ENCODE assay signal across 19 mouse cellular contexts in genomic region chr3:18453220-18453985, GRCm38 (mm10).
DNase-seq lines count a peak whose midpoint lies in the region; ATAC-seq and TF ChIP-seq lines count a peak whose summit lies in the region.
"Had no signal": no experiment of that assay in that cellular context is flagged by ENCODE, and none has a peak within 500 bp of the region (broad histone marks: within the 10 kb centered on the region; RNA-seq: fewer than 3 reads in every experiment).

No protein-coding gene starts in this region.

- DNase-seq in retina, postnatal 1 day: peak; percentile 12
- DNase-seq in retina, embryonic 14.5 days (ENCODE audit: low spot score): no peak
- peak; percentile 25 for DNase-seq in midbrain, embryonic 14.5 days
- no peak for DNase-seq in cerebellum, postnatal 4 days (ENCODE audit: low spot score in 2 of 2)
- DNase-seq: adrenal gland, postnatal 36 days; cerebellum, adult 9-11 months; gastrocnemius, postnatal 14 days; kidney, adult 8-10 months; kidney, postnatal 25 days; liver; liver, postnatal 0 days; lung, postnatal 36 days; right cerebral cortex, adult 18-20 months; thymus, postnatal 36 days had no signal

- H3K9me3 ChIP-seq in hindbrain, embryonic 12.5 days (replicated peaks): no peaks in the 10 kb centered on the region
- no peaks in the 10 kb centered on the region for H3K9me3 ChIP-seq in midbrain, embryonic 14.5 days (ENCODE audit: control insufficient read depth, low read length)
- no peaks in the 10 kb centered on the region for H3K9me3 ChIP-seq in intestine, postnatal 0 days (ENCODE audit: control insufficient read depth)
- H3K9me3 ChIP-seq: embryonic facial prominence, embryonic 15.5 days had no signal

- no peak overlapping the region for H3K4me3 ChIP-seq in hindbrain, embryonic 12.5 days
- H3K4me3 ChIP-seq in midbrain, embryonic 14.5 days (replicated peaks; ENCODE audit: low read depth, low read length): no peak overlapping the region
- no peak overlapping the region for H3K4me3 ChIP-seq in intestine, postnatal 0 days (ENCODE audit: low read depth, low read length)
- H3K4me3 ChIP-seq: embryonic facial prominence, embryonic 15.5 days had no signal

- H3K4me1 ChIP-seq in hindbrain, embryonic 12.5 days: no peaks in the 10 kb centered on the region
- H3K4me1 ChIP-seq in midbrain, embryonic 14.5 days (ENCODE audit: control insufficient read depth, insufficient read depth, low read length): peaks cover 5% of the 10 kb centered on the region
- no peaks in the 10 kb centered on the region for H3K4me1 ChIP-seq in intestine, postnatal 0 days (replicated peaks; ENCODE audit: control insufficient read depth, insufficient read depth, low read length)
- H3K4me1 ChIP-seq: embryonic facial prominence, embryonic 15.5 days had no signal

- H3K27me3 ChIP-seq in hindbrain, embryonic 12.5 days: no peaks in the 10 kb centered on the region
- no peaks in the 10 kb centered on the region for H3K27me3 ChIP-seq in midbrain, embryonic 14.5 days (ENCODE audit: control insufficient read depth, insufficient read depth, low read length)
- no peaks in the 10 kb centered on the region for H3K27me3 ChIP-seq in intestine, postnatal 0 days (replicated peaks; ENCODE audit: control insufficient read depth, insufficient read depth, low read length)
- H3K27me3 ChIP-seq: embryonic facial prominence, embryonic 15.5 days had no signal

- 43% methylated on average over 3 of the region's 3 CpGs for WGBS in hindbrain, embryonic 12.5 days
- WGBS in midbrain, embryonic 14.5 days: 21% methylated on average over 1 of the region's 3 CpGs
- 86% methylated on average over 2 of the region's 3 CpGs for WGBS in intestine, postnatal 0 days

- peak; percentile 73 for ATAC-seq in hindbrain, embryonic 12.5 days (ENCODE audit: low FRiP score)
- ATAC-seq in midbrain, embryonic 14.5 days (ENCODE audit: low FRiP score, low TSS enrichment): peak; percentile 75
- no peak for ATAC-seq in intestine, postnatal 0 days
- no peak for ATAC-seq in activated CD4-positive, CD25-positive, alpha-beta regulatory T cell, adult 4 months
- ATAC-seq: liver, postnatal 0 days had no signal

- H3K36me3 ChIP-seq in hindbrain, embryonic 12.5 days: no peaks in the 10 kb centered on the region
- no peaks in the 10 kb centered on the region for H3K36me3 ChIP-seq in midbrain, embryonic 14.5 days (ENCODE audit: control insufficient read depth, insufficient read depth, low read length)
- H3K36me3 ChIP-seq in intestine, postnatal 0 days (ENCODE audit: control insufficient read depth, insufficient read depth): no peaks in the 10 kb centered on the region
- H3K36me3 ChIP-seq: embryonic facial prominence, embryonic 15.5 days had no signal

- no peak overlapping the region for H3K27ac ChIP-seq in hindbrain, embryonic 12.5 days
- no peak overlapping the region for H3K27ac ChIP-seq in midbrain, embryonic 14.5 days (replicated peaks; ENCODE audit: low read depth, low read length)
- H3K27ac ChIP-seq in intestine, postnatal 0 days (ENCODE audit: low read depth, low read length): no peak overlapping the region
- H3K27ac ChIP-seq: embryonic facial prominence, embryonic 15.5 days; stomach, postnatal 0 days had no signal

- H3K9ac ChIP-seq in hindbrain, embryonic 12.5 days: no peak overlapping the region
- no peak overlapping the region for H3K9ac ChIP-seq in midbrain, embryonic 14.5 days (replicated peaks; ENCODE audit: low read length)
- no peak overlapping the region for H3K9ac ChIP-seq in intestine, postnatal 0 days (ENCODE audit: low read depth, low read length)
- H3K9ac ChIP-seq: embryonic facial prominence, embryonic 15.5 days; liver, postnatal 0 days had no signal

- no peak overlapping the region for H3K4me2 ChIP-seq in hindbrain, embryonic 12.5 days (replicated peaks)
- no peak overlapping the region for H3K4me2 ChIP-seq in midbrain, embryonic 14.5 days (ENCODE audit: low read length)
- H3K4me2 ChIP-seq in intestine, postnatal 0 days (replicated peaks; ENCODE audit: low read depth): no peak overlapping the region
- H3K4me2 ChIP-seq: embryonic facial prominence, embryonic 15.5 days had no signal

- no peak for TF ChIP-seq CTCF in intestine, postnatal 0 days (IDR thresholded peaks at IDR 0.05; ENCODE audit: low read depth)

Comparison
In these comparisons a context has a peak if more than half of its experiments do, and no peak if none do; other contexts are left out.
1. DNase-seq: peak in retina, postnatal 1 day (single experiment) and midbrain, embryonic 14.5 days (single experiment); none in retina, embryonic 14.5 days (single experiment) and cerebellum, postnatal 4 days (0 of 2).
2. ATAC-seq: peak in hindbrain, embryonic 12.5 days (single experiment) and midbrain, embryonic 14.5 days (single experiment); none in intestine, postnatal 0 days (single experiment) and activated CD4-positive, CD25-positive, alpha-beta regulatory T cell, adult 4 months (single experiment).